Comparison of ENCODE assay signal across 11 mouse cellular contexts in genomic region chrY:90732101-90732542, GRCm38 (mm10). TPM values are rescaled to one million over a fixed set of nuclear protein-coding genes. Genes with fewer than 3 reads are reported as not detected.
DNase-seq lines count a peak whose midpoint lies in the region; ATAC-seq and TF ChIP-seq lines count a peak whose summit lies in the region.
"Not testable (repeated sequence)": the region's sequence is repeated elsewhere in the genome, so short reads cannot be mapped to it uniquely, and the experiment has no call there.
"Had no signal": no experiment of that assay in that cellular context is flagged by ENCODE, and none has a peak within 500 bp of the region (broad histone marks: within the 10 kb centered on the region; RNA-seq: fewer than 3 reads in every experiment).

No protein-coding gene starts in this region.

- H3K4me3 ChIP-seq in forebrain, embryonic 11.5 days (ENCODE audit: low read depth, low read length); lung, embryonic 14.5 days (ENCODE audit: low read depth, low read length): not testable (repeated sequence)

- peak; percentile 54 for ATAC-seq in forebrain, embryonic 11.5 days (replicated peaks; ENCODE audit: low FRiP score)
- peak; percentile 44 to 58; a peak in 3 of 4 replicates for ATAC-seq in hematopoietic stem cell, adult 5-6 weeks (replicated peaks in 1 of 2; ENCODE audit: insufficient read depth in 1 of 2, low FRiP score in 2 of 2, low TSS enrichment in 1 of 2, low read depth in 1 of 2, poor library complexity in 2 of 2, severe bottlenecking in 2 of 2)
- ATAC-seq in lung, embryonic 14.5 days (ENCODE audit: insufficient read depth), result not testable (repeated sequence)
- ATAC-seq in neutrophil, adult 5-6 weeks (ENCODE audit: extremely low read depth, insufficient number of reproducible peaks, low FRiP score, poor library complexity, severe bottlenecking), result peak; percentile 64

- not testable (repeated sequence) for H3K27me3 ChIP-seq in forebrain, embryonic 11.5 days (ENCODE audit: control insufficient read depth, insufficient read depth, low read length); lung, embryonic 14.5 days (ENCODE audit: insufficient read depth, low read length)

- not testable (repeated sequence) for TF ChIP-seq CTCF in lung, embryonic 14.5 days (IDR thresholded peaks at IDR 0.05; ENCODE audit: low read depth)

- H3K4me1 ChIP-seq in forebrain, embryonic 11.5 days (replicated peaks; ENCODE audit: control insufficient read depth, insufficient read depth, low read length); lung, embryonic 14.5 days (ENCODE audit: insufficient read depth): not testable (repeated sequence)

- DNase-seq in NIH3T3 (ENCODE audit: low read depth), result peak; percentile 100
- peak; percentile 76 for DNase-seq in cerebellum, adult 9-10 months
- peak; percentile 78 for DNase-seq in forebrain, embryonic 11.5 days (ENCODE audit: low spot score)
- peak; percentile 52 for DNase-seq in large intestine, adult 2 months (ENCODE audit: low read depth, low spot score)
- DNase-seq in lung, embryonic 14.5 days, result peak; percentile 88

- H3K9me3 ChIP-seq in forebrain, embryonic 11.5 days (ENCODE audit: control insufficient read depth, low read length); lung, embryonic 14.5 days (ENCODE audit: low read depth, low read length): not testable (repeated sequence)

- 58% methylated on average over 10 of the region's 10 CpGs for WGBS in forebrain, embryonic 11.5 days
- 58% methylated on average over 10 of the region's 10 CpGs for WGBS in large intestine, adult 2 months
- WGBS in lung, embryonic 14.5 days, result 49% methylated on average over 10 of the region's 10 CpGs

- not testable (repeated sequence) for H3K36me3 ChIP-seq in forebrain, embryonic 11.5 days (ENCODE audit: control insufficient read depth, insufficient read depth, low read length)
- H3K36me3 ChIP-seq in lung, embryonic 14.5 days (ENCODE audit: insufficient read depth), result peaks cover 14% of the 10 kb centered on the region

- H3K9ac ChIP-seq in forebrain, embryonic 11.5 days (ENCODE audit: low read length); lung, embryonic 14.5 days: not testable (repeated sequence)

- H3K4me2 ChIP-seq in forebrain, embryonic 11.5 days (ENCODE audit: low read depth, low read length, severe bottlenecking); lung, embryonic 14.5 days: not testable (repeated sequence)

- H3K27ac ChIP-seq in forebrain, embryonic 11.5 days (ENCODE audit: low read depth, low read length); lung, embryonic 14.5 days (ENCODE audit: low read depth): not testable (repeated sequence)

RNA-seq across cellular contexts. Expression of gene Gm21860, which starts 22.5 kb away (rescaled TPM):
- polyA plus RNA-seq in forebrain, embryonic 11.5 days (2014; fragmentation: Nextera tagmentation; extraction: Ambion mirVana), result not detected in 2 replicates
- total RNA-seq in hematopoietic stem cell, adult 5-6 weeks (2017), result not detected in 2 replicates
- not detected in 2 replicates for polyA plus RNA-seq in large intestine, adult 2 months (2012; rRNA removed)
- not detected in 2 replicates for polyA plus RNA-seq in lung, embryonic 14.5 days (2014; fragmentation: Nextera tagmentation; extraction: Ambion mirVana)
- total RNA-seq in neutrophil, adult 5-6 weeks (2017), result not detected in 2 replicates
- total RNA-seq: adrenal gland, postnatal 4 days; gastrocnemius, adult 2 months; left cerebral cortex, postnatal 36 days had no signal
- polyA plus RNA-seq: hindbrain, embryonic 15.5 days had no signal

RNA-seq across cellular contexts. Expression of gene Gm47283, which starts 52.4 kb away (rescaled TPM):
- not detected in 2 replicates for polyA plus RNA-seq in forebrain, embryonic 11.5 days (2014; fragmentation: Nextera tagmentation; extraction: Ambion mirVana)
- total RNA-seq in hematopoietic stem cell, adult 5-6 weeks (2017), result not detected in 2 replicates
- not detected in 2 replicates for polyA plus RNA-seq in large intestine, adult 2 months (2012; rRNA removed)
- polyA plus RNA-seq in lung, embryonic 14.5 days (2014; fragmentation: Nextera tagmentation; extraction: Ambion mirVana), result not detected in 2 replicates
- not detected in 2 replicates for total RNA-seq in neutrophil, adult 5-6 weeks (2017)
- total RNA-seq: adrenal gland, postnatal 4 days; gastrocnemius, adult 2 months; left cerebral cortex, postnatal 36 days had no signal
- polyA plus RNA-seq: hindbrain, embryonic 15.5 days had no signal
